Mouse (Mus musculus) hindbrain, embryonic 16.5 days (tissue): Measurements from ENCODE around the gene Catsper1. TPM values are rescaled to one million over a fixed set of nuclear protein-coding genes. Genes with fewer than 3 reads are reported as not detected.

Experiments
- ATAC-seq: fragments of 200-750 bp; cut with Nextera tagmentation; 2 replicates; pipeline ENCODE4 v1.8.0; 2017; ENCODE audit warnings: moderate TSS enrichment, moderate library complexity
- H3K27ac ChIP-seq: fragments of 300-500 bp; sonication (generic); 2 replicates; pipeline ENCODE4 v1.5.1; 2014; ENCODE audit warnings: low read depth, mild to moderate bottlenecking, control low read depth, low read length, moderate library complexity
- H3K27me3 ChIP-seq: fragments of 300-500 bp; sonication (generic); replicated peaks from 2 replicates; pipeline ENCODE4 v1.6.1; 2014; ENCODE audit warnings: low read length; ENCODE audit not compliant: control insufficient read depth, insufficient read depth
- H3K36me3 ChIP-seq: fragments of 300-500 bp; sonication (generic); 2 replicates; pipeline ENCODE4 v1.6.1; 2014; ENCODE audit warnings: mild to moderate bottlenecking, low read length, moderate library complexity, mixed read lengths; ENCODE audit not compliant: control insufficient read depth, insufficient read depth
- H3K4me1 ChIP-seq: fragments of 300-500 bp; sonication (generic); 2 replicates; pipeline ENCODE4 v1.6.1; 2014; ENCODE audit warnings: low read depth, low read length; ENCODE audit not compliant: control insufficient read depth, insufficient read depth
- H3K4me2 ChIP-seq: fragments of 300-500 bp; sonication (generic); 2 replicates; pipeline ENCODE4 v1.6.1; 2014; ENCODE audit warnings: mild to moderate bottlenecking, low read length, control low read depth, moderate library complexity
- H3K4me3 ChIP-seq: fragments of 300-500 bp; sonication (generic); 2 replicates; pipeline ENCODE4 v1.5.1; 2014; ENCODE audit warnings: mild to moderate bottlenecking, low read length, control low read depth, moderate library complexity
- H3K9ac ChIP-seq: fragments of 300-500 bp; sonication (generic); 2 replicates; pipeline ENCODE4 v1.6.1; 2014; ENCODE audit warnings: low read depth, mild to moderate bottlenecking, control low read depth, low read length, moderate library complexity
- H3K9me3 ChIP-seq: fragments of 300-500 bp; sonication (generic); 2 replicates; pipeline ENCODE4 v1.6.1; 2014; ENCODE audit warnings: mild to moderate bottlenecking, low read length, moderate library complexity; ENCODE audit not compliant: control insufficient read depth
- WGBS: fragments of 180-500 bp; shearing (Covaris S2); extraction: QIAGEN DNeasy Blood & Tissue Kit; methylation state at CpG from one replicate; pipeline ENCODE4 v1.1.7; 2014; 5-methylcytosine and 5-hydroxymethylcytosine counted together
- polyA plus RNA-seq: library from polyadenylated mRNA; unstranded; fragments of >200 nt; fragmentation: Nextera tagmentation; extraction: Ambion mirVana; gene quantifications from 2 replicates; pipeline ENCODE4 v1.2.1, GENCODE M21; 2015

The Catsper1 gene
- polyA plus RNA-seq, 1 experiment from 2014 or later = not detected

- Histone ChIP-seq H3K9ac (peak within 1 kb of the TSS; percentile 77), H3K36me3 (peaks cover 25% of the 10 kb centered on the region), H3K4me3 (peak within 1 kb of the TSS; percentile 71), H3K27ac (peak within 1 kb of the TSS; percentile 96), H3K4me2 (peak within 1 kb of the TSS; percentile 95), H3K27me3 (no peaks in the 10 kb centered on the region), H3K4me1 (peaks cover 18% of the 10 kb centered on the region), H3K9me3 (no peaks in the 10 kb centered on the region)
- ATAC-seq = peak; percentile 12
- under 1% methylated on average over 33 of the region's 33 CpGs for WGBS
Measured at GRCm38 (mm10) chr19:5367053-5367359, 31.5 kb downstream of the Catsper1 start, which contains the start of gene Banf1. Banf1 (minus strand) TSS chr19:5367168.

- ATAC-seq = no peak
- H3K36me3 ChIP-seq = peaks cover 29% of the 10 kb centered on the region
Measured at GRCm38 (mm10) chr19:5367455-5367854, 31.9 kb downstream of the Catsper1 start.

DNA sequence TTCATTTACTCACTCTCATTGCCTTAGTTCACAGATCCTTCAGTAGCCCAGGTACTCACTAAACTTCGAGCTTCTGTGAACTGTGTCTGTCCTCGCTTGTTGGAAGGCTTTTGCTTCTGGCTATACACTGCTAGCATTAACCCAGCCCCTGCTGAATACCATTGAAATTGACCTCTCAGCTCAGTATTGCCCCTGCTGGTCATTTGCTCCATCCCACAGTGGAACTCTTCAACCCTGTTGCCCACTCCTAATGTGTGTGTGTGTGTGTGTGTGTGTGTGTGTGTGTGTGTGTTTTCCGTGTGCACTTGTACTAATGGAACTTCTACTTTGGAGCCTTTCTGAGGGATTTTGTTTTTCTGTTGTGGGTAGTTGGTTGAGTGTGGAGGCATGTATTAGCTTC is 35.4 kb downstream of the Catsper1 start:
- H3K36me3 ChIP-seq = peaks cover 31% of the 10 kb centered on the region

More at GRCm38 (mm10) chr19:5367455-5367854, 31.9 kb downstream of the Catsper1 start:
- H3K9ac ChIP-seq = peak overlapping the region; percentile 77
- peak overlapping the region; percentile 95 for H3K4me2 ChIP-seq
- H3K27me3 ChIP-seq = no peaks in the 10 kb centered on the region
- 9% methylated on average over 11 of the region's 11 CpGs for WGBS
- H3K4me1 ChIP-seq = peaks cover 18% of the 10 kb centered on the region
- peak overlapping the region; percentile 71 for H3K4me3 ChIP-seq
- H3K9me3 ChIP-seq = no peaks in the 10 kb centered on the region
- H3K27ac ChIP-seq = peak overlapping the region; percentile 96

GRCm38 (mm10) chr19:5372724-5373123 is 37.2 kb downstream of the Catsper1 start:
- peaks cover 7% of the 10 kb centered on the region for H3K4me1 ChIP-seq
- peaks cover 31% of the 10 kb centered on the region for H3K36me3 ChIP-seq
- H3K27me3 ChIP-seq = no peaks in the 10 kb centered on the region
- no peak for ATAC-seq
- no peak overlapping the region for H3K9ac ChIP-seq
- no peak overlapping the region for H3K27ac ChIP-seq
- H3K4me3 ChIP-seq = no peak overlapping the region
- no peaks in the 10 kb centered on the region for H3K9me3 ChIP-seq
- no peak overlapping the region for H3K4me2 ChIP-seq
- WGBS = 94% methylated on average over 7 of the region's 7 CpGs

More for the DNA sequence above, 35.4 kb downstream of the Catsper1 start:
- Histone ChIP-seq H3K27me3 (no peaks in the 10 kb centered on the region), H3K4me2 (no peak overlapping the region), H3K9me3 (no peaks in the 10 kb centered on the region), H3K4me1 (peaks cover 12% of the 10 kb centered on the region), H3K4me3 (no peak overlapping the region), H3K9ac (no peak overlapping the region), H3K27ac (no peak overlapping the region)
- 82% methylated on average over 3 of the region's 3 CpGs for WGBS
- no peak for ATAC-seq

- Histone ChIP-seq H3K4me1 (no peaks in the 10 kb centered on the region), H3K9me3 (no peaks in the 10 kb centered on the region), H3K27ac (no peak overlapping the region), H3K36me3 (peaks cover 38% of the 10 kb centered on the region), H3K27me3 (no peaks in the 10 kb centered on the region), H3K4me2 (no peak overlapping the region), H3K4me3 (no peak overlapping the region), H3K9ac (no peak overlapping the region)
- no peak for ATAC-seq
- WGBS = 92% methylated on average over 4 of the region's 4 CpGs
Measured at GRCm38 (mm10) chr19:5374177-5374576, 38.6 kb downstream of the Catsper1 start.

GRCm38 (mm10) chr19:5374748-5375147 is 39.2 kb downstream of the Catsper1 start:
- Histone ChIP-seq H3K4me3 (no peak overlapping the region), H3K9ac (no peak overlapping the region), H3K9me3 (no peaks in the 10 kb centered on the region), H3K4me1 (no peaks in the 10 kb centered on the region), H3K36me3 (peaks cover 40% of the 10 kb centered on the region), H3K27me3 (no peaks in the 10 kb centered on the region), H3K4me2 (no peak overlapping the region), H3K27ac (no peak overlapping the region)
- ATAC-seq = no peak
- 85% methylated on average over 4 of the region's 4 CpGs for WGBS

- Histone ChIP-seq H3K4me2 (no peak overlapping the region), H3K4me1 (no peaks in the 10 kb centered on the region), H3K9ac (no peak overlapping the region), H3K36me3 (peaks cover 52% of the 10 kb centered on the region), H3K27ac (no peak overlapping the region), H3K4me3 (no peak overlapping the region), H3K9me3 (no peaks in the 10 kb centered on the region), H3K27me3 (no peaks in the 10 kb centered on the region)
- ATAC-seq = no peak
- WGBS = 98% methylated on average over 1 of the region's 1 CpGs
Measured at GRCm38 (mm10) chr19:5377446-5377845, 41.9 kb downstream of the Catsper1 start.

DNA sequence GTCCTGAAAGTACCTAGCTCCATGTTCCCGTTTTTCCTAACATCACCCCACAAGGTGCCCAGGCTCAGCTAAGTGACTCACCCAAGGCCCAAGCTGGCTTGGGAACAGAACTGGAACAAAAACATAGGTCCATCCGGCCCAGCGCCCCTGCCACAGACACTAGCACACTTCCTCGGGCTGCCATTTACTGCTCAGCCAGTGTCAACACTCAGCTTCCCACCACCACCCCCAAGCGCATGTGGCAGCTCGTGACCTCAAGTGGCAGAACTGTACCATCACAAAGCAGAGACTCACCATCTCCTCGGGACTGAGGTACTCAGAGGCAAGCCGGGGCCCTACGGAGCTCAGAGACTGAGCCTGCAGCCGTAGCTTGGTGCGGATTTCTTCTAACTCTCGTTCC is 47.8 kb downstream of the Catsper1 start:
- Histone ChIP-seq H3K9me3 (no peaks in the 10 kb centered on the region), H3K27me3 (no peaks in the 10 kb centered on the region), H3K9ac (no peak overlapping the region), H3K4me2 (no peak overlapping the region), H3K36me3 (peaks cover 63% of the 10 kb centered on the region), H3K4me3 (no peak overlapping the region), H3K27ac (no peak overlapping the region), H3K4me1 (peaks cover 15% of the 10 kb centered on the region)
- WGBS = 92% methylated on average over 12 of the region's 12 CpGs
- no peak for ATAC-seq

- no peaks in the 10 kb centered on the region for H3K27me3 ChIP-seq
- H3K36me3 ChIP-seq = peaks cover 51% of the 10 kb centered on the region
- H3K4me1 ChIP-seq = peaks cover 22% of the 10 kb centered on the region
- 92% methylated on average over 8 of the region's 8 CpGs for WGBS
- H3K4me2 ChIP-seq = no peak overlapping the region
- H3K27ac ChIP-seq = no peak overlapping the region
- no peaks in the 10 kb centered on the region for H3K9me3 ChIP-seq
- H3K4me3 ChIP-seq = no peak overlapping the region
- ATAC-seq = no peak
- no peak overlapping the region for H3K9ac ChIP-seq
Measured at GRCm38 (mm10) chr19:5384715-5385114, 49.2 kb downstream of the Catsper1 start.

- 1% methylated on average over 41 of the region's 43 CpGs for WGBS
- H3K4me3 ChIP-seq = peak overlapping the region; percentile 92
- H3K36me3 ChIP-seq = peaks cover 18% of the 10 kb centered on the region
- peak overlapping the region; percentile 92 for H3K9ac ChIP-seq
- peaks cover 28% of the 10 kb centered on the region for H3K4me1 ChIP-seq
- ATAC-seq = peak; percentile 34
- H3K27ac ChIP-seq = peak overlapping the region; percentile 89
- H3K9me3 ChIP-seq = no peaks in the 10 kb centered on the region
- peak overlapping the region; percentile 63 for H3K4me2 ChIP-seq
- H3K27me3 ChIP-seq = no peaks in the 10 kb centered on the region
Measured at GRCm38 (mm10) chr19:5388011-5388441, 52.5 kb downstream of the Catsper1 start.
